Mouse (Mus musculus): ENCODE data around the gene Arrdc2. TPM values are rescaled to one million over a fixed set of nuclear protein-coding genes. Genes with fewer than 3 reads are reported as not detected.
A peak's percentile ranks its signal among the peaks of the same experiment; 100 is the strongest.

The Arrdc2 gene
- total RNA-seq, 2 experiments from 2014 or later, result 14.8 to 29.0 TPM

- peak in 1 of 2 experiments; percentile 63 for DNase-seq
Measured at GRCm38 (mm10) chr8:70864712-70865221, 25.2 kb upstream of the Arrdc2 start.

GRCm38 (mm10) chr8:70863956-70864711, 24.6 kb upstream of the Arrdc2 start:
- peak in 1 of 2 experiments; percentile 44 for DNase-seq

- DNase-seq, result no peak
Measured at GRCm38 (mm10) chr8:70862824-70863641, 23.5 kb upstream of the Arrdc2 start, which contains the start of gene Kcnn1. TSS of gene Kcnn1 (minus strand) at chr8:70863258.

GRCm38 (mm10) chr8:70857516-70857915, 18.0 kb upstream of the Arrdc2 start:
- DNase-seq, result no peak

- peak; percentile 81 to 84 for DNase-seq
Measured at GRCm38 (mm10) chr8:70856541-70857197, 17.1 kb upstream of the Arrdc2 start.

DNA sequence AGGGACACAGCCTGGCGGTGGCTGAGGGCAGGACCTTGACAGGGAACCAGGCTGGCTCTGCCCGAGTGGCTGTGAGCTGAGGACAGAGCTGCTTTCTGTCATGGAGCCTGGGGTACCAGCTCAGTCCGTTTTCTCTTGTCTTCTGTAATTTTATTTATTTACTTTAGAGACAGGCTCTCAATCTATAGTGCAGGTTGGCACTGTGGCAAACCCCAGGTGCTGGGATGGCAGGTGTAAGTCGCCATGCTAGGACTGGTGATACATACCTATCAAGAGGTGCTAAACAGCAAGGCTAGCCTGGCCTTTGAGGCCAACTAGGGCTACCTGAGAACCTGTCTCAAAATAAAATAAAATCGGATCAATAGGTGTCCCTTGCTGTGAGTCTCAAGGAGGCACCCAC, 16.5 kb upstream of the Arrdc2 start:
- DNase-seq, result no peak

GRCm38 (mm10) chr8:70853863-70854262, 14.3 kb upstream of the Arrdc2 start:
- no peak for DNase-seq

GRCm38 (mm10) chr8:70852595-70853231, 13.2 kb upstream of the Arrdc2 start:
- no peak for DNase-seq

GRCm38 (mm10) chr8:70851837-70852236, 12.3 kb upstream of the Arrdc2 start:
- no peak for DNase-seq

DNA sequence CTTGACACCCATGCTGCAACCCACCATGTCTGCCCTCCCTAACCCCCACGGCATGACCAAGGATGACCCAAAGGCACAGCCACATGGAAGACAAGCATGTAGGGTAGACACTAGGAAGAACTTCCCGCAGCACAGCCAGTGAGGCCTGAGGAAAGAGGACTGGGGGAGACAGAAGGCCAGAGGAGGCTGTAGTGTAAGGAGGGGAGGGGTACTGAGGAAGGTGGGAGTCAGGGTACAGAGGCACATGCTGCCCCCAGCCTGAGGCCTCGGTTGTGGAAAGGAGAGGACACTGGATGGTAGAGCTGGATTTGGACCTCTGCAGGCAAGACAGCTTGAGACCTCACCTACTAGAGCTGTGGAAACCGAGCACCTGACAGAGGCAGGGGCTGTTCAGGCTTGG, 11.4 kb upstream of the Arrdc2 start:
- DNase-seq, result no peak

DNA sequence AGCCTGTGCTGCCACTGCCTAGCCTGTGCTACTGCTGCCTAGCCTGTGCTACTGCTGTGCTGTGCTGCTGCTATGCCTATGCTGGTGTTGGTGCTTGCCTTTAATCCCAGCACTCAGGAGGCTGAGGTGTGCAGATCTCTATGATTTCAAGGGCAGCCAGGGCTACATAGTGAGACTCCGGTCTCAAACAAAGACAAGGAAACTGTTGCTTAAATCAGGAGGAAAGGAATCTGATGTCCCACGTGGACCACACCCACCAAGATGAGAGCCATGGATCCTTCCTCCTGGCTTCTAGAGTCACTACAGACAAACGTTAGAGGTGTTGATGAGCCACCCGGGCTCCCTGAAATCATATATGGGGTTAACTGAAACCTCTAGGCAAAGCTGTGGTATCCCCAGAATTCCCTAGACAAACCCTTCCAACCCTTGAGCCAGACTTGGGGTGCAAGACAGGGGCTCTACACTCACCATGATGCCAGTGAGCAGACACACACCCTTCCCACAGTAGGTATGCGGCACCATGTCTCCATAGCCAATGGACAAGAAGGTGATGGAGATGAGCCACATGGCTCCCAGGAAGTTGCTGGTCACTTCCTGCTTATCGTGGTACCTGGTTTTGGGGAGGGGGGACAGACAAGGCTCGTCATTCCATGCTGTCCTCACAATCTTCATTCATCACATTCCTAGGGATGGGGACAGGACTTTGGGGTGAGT, 10.8 kb upstream of the Arrdc2 start:
- no peak for DNase-seq

DNA sequence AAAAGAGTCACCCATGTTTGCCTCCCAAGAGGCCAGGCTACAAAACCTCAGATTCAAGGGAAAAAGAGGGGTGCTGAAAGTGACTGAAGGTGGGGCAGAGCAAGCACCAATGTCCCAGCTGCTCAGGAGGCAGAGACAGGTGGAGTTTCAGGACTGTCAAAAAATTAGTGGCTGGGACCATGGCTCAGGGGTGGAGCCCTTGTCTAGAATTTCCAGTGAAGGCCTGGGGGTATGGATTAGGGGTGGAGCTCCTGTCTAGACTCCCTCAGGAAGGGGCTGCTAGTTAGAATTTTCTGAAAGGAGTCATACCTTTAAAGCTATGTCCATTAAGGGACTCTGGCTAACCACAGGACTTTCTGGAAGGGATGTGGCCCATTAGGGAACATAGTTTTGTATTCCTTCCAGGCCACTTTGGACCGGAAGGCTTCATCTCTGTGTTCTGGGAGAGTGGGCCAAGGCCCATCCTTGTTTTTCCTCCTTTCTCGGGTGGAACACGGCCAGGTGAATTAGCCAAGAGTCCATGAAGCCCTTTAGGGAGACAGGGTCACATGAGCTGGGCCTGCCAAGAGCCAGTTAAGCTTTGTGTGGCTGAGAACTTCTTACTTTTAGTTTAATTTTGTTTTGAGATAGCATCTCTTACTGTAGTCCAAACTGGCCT, 9.9 kb upstream of the Arrdc2 start:
- DNase-seq, result peak; percentile 75 to 86

DNA sequence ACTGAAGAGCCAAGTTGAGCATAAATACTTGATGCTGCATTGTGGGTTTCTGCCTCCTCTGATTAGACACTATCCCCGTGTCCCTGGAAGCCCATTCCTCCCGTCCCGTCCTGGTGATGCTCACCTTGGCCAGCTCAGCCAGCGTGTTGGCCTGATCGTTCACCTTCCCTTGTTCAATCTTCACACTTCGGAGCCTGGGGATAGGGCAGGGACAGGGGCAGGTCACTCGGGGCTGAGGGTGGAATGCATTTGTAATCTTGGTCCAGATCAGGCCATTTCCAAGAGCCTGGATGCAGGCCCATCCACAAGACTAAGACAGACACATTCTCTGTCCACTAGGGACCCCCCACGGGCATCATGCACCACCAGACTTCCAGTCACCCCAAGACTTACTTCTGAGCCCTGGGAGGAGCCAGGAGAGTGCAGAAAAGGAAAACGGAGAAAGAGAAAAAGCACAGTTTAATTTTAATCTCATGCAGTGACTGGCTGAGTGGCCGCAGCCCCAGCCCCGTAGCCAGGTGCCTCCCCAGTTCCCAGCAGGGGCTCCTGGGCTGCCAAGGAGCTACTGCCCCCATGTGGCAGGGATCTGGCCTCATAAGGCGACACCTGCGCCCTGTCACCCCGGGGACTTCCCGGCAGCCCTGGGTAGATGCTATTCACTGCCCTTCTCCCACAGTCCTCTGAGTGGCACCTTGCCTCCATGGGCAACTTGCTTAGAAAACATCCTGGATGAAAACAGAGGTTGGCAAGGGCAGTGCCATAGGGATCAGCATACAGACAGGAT, 7.0 kb upstream of the Arrdc2 start:
- DNase-seq, result no peak

DNA sequence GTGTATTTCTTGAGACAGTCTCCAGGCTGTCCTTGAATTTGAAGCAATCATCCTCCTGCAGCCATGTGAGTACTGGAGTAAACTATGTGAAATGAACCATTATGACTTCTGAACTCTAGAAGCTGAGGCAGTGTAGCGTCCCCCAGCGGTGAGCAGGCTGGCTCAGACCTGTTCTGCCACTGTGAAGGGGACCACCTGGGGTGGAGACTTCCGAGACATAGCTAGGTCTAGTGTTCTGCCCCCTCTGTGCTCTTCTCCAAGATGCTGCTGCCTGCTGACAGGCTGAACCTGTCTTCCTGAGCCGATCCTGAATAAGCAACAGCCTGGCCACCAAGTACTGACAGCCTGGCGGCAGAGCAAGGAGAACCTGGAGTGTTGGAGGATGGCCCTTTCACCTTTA, 5.6 kb upstream of the Arrdc2 start:
- no peak for DNase-seq

DNA sequence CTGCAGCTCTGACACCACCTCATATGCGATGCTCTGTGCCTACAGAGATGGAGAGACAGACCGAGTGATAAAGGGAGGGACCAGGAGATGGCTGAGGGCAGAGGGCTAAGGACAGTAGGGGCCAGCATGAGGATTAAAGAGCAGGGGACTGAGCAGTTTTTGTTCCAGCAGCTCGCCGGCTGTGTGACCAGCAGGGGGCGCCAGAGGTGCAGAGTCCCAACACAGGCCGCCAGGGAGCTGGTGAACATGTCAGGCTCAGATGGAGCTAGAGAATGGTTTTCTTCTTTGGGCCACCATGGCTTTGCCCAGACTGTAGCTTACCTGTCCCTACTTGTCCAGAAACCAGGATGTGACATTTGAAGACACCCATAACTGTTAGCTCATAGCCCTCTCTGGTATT, 5.0 kb upstream of the Arrdc2 start:
- DNase-seq, result peak; percentile 85 to 95

GRCm38 (mm10) chr8:70843941-70844340, 4.4 kb upstream of the Arrdc2 start:
- DNase-seq, result no peak

- DNase-seq, result no peak
Measured at GRCm38 (mm10) chr8:70843214-70843773, 3.8 kb upstream of the Arrdc2 start.

GRCm38 (mm10) chr8:70842484-70842883, 3.0 kb upstream of the Arrdc2 start:
- DNase-seq, result no peak
